Mouse (Mus musculus) kidney, postnatal 14 days (tissue): ENCODE data around the gene Kdm1a.

Source experiments
- DNase-seq: peaks from one replicate; pipeline ENCODE4 v3.0.0; 2022; ENCODE audit warnings: mixed read lengths

Gene Kdm1a

GRCm38 (mm10) chr4:136601476-136601875 lies 1.0 kb downstream of the Kdm1a start:
- peak; percentile 66 for DNase-seq

GRCm38 (mm10) chr4:136600536-136600935 lies 2.0 kb downstream of the Kdm1a start:
- no peak for DNase-seq

DNA sequence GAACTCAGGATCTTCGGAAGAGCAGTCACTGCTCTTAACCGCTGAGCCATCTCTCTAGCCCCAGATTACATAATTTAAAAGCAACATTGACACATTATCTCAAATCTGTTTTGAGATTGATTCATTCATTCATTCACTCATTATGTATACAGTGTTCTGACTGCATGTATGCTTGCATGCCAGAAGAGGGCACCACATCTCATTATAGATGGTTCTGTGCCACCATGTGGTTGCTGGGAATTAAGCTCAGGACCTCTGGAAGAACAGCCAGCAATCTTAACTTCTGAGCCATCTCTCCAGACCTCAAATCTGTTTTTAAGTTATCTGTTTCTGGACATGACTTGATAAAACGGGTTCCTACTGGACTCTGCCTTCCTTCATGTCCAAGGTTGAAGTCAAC lies 2.7 kb downstream of the Kdm1a start:
- DNase-seq: no peak

DNA sequence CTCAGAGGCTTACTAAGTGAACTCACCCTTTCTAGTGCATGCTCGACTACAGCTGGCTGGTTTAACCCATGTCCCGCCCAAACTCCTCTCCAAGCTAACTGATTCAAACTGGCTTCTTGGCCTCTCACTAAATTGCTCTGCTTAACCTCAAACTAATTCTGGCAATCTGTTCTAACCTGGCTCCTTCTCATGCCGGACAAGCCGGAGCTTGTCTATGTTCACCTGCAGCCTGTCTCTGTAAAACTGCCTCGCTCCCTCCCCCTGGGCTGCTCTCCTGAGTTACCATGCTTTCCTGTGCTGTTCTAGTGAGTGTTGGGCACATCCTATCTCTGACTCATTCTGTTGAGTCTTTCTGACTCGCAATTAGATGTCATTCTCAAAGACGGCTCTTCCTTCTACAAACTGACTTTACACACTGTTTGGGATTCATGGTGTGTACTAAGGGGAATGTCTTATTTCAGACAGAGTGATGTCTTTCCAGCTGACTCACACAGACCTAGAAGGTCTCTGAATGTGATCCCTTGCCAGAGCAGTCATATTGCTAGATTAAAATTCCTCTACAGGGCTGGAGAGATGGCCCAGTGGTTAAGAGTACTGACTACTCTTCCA lies 4.2 kb downstream of the Kdm1a start:
- no peak for DNase-seq

DNA sequence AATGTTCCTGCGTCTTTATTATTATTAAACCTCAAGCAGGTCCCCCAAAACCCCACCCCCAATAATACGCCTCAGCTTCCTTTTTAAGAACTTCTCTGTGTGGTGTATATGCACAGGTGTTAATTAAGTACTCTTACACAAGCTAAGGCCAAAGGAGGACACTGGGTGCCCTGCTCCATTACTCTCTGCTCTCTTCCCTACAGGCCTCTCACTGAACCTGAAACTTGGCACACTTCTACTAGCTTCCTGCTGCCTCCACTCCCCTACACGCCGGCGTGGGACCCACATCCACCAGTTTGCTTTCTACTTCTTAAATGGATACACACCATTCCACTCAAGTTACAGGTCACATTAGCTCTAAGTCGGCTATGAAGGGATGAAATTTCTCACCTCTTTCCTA lies 7.3 kb downstream of the Kdm1a start:
- DNase-seq: peak; percentile 29

GRCm38 (mm10) chr4:136594006-136594405 lies 8.5 kb downstream of the Kdm1a start:
- DNase-seq: no peak

DNA sequence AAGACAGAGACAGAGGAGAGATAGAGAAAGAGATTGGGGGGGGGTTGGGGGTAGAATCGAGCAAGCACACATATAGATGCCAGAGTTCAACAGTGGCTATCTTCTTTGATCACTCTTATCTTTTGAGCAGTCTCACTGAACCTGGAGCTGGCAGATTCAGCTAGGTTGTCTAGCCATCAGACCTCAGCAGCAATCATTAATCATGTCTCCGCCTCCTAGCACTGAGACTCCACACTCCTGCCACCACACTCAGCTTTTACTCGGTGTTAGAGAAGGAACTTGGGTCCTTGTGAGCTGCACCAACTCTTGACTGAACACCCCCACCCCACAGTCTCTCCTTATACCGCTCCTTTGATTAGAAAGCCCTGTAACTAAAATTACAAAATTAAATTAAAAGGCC lies 10.4 kb downstream of the Kdm1a start:
- no peak for DNase-seq

- no peak for DNase-seq
Measured at GRCm38 (mm10) chr4:136588003-136588402, 14.5 kb downstream of the Kdm1a start.

DNA sequence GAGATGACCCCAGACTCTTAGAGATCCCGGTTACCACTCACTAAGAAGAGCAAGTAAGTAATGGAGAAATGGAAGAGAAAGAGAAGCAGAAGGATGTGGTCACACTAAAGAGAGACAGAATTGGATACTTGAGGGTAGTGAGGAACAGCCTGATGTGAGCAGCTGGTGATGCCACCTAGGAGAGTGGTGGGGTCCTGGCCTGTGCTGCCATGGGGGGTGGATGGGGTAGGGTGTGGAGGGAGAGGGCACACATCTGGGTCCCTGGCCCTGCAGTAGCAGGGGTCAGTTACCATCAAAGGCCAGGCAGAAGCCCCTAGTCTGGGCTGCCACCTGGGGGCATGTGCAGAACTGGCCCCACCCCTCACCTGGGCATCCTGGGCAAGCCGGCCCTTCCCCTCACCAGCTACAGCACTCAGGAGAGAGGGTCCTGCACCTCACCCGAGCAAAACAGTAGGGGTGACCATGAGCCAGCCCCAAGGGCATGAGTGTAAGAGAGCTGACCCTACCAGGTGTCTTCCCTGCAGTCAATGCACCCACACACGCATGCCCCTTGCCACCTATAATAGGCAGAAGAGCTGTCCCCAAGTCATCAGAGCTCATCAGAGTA lies 15.2 kb downstream of the Kdm1a start:
- DNase-seq: no peak

GRCm38 (mm10) chr4:136581885-136582284 lies 20.6 kb downstream of the Kdm1a start:
- no peak for DNase-seq

DNA sequence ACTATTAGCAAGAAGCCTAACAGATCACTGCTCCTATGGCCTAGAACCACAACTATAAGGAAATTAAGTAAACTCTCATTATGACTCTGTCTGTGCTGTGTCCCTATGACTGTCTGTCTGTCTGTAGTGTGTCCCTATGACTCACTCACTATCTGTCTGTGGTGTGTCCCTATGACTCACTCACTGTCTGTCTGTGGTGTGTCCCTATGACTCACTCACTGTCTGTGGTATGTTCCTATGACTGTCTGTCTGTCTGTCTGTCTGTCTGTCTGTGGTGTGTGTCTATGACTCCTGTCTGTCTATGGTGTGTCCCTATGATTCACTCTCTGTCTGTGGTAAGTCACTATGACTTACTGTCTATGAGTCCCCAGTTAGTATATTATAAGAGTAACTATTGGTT lies 32.5 kb downstream of the Kdm1a start:
- no peak for DNase-seq

DNA sequence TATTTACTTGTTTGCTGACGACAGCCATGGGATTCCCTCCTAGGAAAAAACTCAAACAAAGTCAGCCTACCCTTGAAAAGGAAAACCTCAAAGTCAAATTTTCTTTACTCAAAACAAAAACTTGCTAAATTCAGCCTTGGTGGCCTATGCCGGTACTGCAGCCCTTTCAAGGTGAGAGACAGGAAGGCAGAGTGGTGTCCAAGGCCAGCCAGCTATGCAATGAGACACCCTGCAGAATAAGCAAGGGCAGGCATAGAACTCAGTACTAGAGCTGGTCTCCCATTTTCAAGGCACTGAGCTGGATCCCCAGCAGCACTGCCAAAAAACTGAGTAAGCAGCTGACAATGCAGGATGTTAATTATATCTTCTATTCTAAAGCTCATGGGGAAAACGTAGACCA lies 33.9 kb downstream of the Kdm1a start:
- DNase-seq: no peak

GRCm38 (mm10) chr4:136562755-136563154 lies 39.8 kb downstream of the Kdm1a start:
- DNase-seq: no peak

DNA sequence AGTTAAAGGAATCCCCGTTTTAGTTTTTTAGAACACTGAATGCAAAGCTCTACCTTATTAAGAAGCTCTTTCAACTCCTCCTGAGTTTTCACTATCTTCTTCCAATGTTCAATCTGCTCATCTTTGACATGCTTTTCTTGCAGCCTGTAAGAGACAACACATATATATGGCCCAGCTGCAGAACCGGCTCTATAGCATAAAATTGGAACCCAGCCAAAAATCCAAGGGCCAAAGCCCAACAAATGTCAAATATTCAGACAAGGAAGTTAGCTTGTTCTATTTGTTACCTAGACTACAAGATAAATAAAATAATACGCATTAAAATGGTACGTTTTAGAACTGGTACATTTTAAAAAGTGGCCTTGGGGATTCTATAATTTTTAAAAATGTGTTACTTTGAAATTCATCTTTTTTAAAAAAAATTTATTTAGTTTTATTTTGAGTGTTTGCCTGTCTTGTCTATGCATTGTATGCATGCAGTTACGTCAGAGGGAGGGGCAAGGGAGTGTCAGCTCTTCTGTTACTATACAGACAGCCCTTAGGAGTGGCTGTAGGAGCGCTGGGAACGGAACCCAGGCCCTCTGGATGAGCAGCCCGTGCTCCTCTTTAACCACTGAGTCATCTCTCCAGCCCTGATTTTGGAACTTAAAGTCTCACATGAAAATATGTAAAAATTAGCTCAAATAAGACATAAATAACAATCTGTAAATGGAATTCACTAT lies 42.1 kb downstream of the Kdm1a start:
- DNase-seq: no peak

- no peak for DNase-seq
Measured at GRCm38 (mm10) chr4:136559690-136560089, 42.8 kb downstream of the Kdm1a start.

- DNase-seq: no peak
Measured at GRCm38 (mm10) chr4:136557638-136558037, 44.9 kb downstream of the Kdm1a start.

GRCm38 (mm10) chr4:136553108-136553507 lies 49.4 kb downstream of the Kdm1a start:
- no peak for DNase-seq

GRCm38 (mm10) chr4:136548381-136548801 lies 54.1 kb downstream of the Kdm1a start:
- DNase-seq: peak; percentile 61

DNA sequence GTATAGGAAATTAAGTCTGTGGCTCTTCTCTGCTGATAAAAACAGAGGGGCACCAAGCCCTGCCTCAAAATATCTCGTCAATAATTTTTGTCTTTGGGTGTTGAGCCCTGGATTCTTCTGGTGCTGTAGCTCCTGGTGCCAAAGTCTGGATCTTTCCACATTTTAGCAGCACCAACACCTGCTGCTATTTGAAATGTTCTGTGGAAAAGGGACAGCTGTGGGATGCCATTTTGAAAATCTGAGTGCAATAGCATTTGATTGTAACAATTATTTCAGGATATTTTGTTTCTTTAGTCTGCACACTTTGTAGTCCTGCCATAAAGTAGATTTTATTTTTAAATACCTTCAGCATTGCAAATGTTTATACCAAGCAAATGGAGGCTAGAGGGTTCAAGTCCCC lies 54.8 kb downstream of the Kdm1a start:
- DNase-seq: no peak

GRCm38 (mm10) chr4:136546279-136547045 lies 56.1 kb downstream of the Kdm1a start:
- DNase-seq: no peak

DNA sequence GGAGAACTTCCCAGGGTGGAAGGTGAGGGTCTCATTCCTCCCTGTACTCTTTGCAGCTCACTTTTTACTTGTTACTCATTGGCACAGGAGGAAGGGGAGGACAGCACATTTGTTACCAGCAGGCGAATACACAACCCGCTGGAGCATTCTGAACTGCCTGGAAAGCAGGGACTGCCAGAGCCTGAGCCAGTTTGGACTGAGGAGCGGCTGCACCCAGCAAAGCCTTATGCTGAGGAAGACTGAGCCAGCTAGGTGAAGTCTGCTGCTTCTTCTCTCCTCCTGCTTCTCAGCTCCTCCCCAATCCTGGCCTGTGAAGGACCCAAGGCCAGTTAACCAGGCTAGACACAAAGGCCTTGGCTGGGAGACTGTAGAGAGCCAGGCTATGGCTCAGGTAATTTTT lies 57.4 kb downstream of the Kdm1a start:
- no peak for DNase-seq

DNA sequence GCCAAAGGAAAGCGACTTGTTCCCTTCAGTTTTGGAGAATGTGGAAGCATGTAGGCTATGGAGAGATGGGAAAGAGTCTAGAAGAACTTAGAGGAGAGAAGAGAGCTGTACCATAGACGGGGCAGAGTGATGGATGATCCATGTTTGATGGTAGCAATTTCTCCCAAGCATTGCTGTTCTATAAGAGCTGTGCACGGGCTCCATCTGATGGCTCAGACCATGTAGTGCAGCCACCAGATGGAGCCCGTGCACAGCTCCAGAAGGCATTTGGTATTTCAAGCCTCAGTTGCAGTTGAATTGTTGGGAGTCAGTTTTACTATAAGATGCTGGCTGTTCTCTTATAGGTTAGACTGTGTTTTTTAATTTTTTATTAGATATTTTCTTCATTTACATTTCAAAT lies 76.1 kb downstream of the Kdm1a start:
- peak; percentile 66 for DNase-seq

- DNase-seq: no peak
Measured at GRCm38 (mm10) chr4:136524309-136524708, 78.2 kb downstream of the Kdm1a start.

DNA sequence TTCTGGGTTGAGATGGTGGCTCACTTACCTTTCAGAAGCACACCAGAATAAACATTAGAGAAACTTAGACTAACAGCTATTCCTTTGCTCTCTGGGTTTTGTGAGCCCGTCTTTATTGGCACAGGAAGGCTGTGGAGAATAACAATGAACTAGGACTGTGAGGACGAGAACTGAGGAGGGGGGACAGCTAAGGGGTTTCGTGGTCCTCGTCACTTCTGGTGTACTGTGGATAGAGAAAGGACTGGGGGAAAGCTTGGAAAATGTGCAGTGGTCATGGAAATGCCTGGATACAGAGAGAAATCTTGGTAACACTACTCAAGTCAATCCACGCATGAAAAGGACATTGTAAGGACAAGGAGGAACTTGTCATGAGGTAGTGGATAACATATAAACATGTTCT lies 80.6 kb downstream of the Kdm1a start:
- DNase-seq: no peak
